Mouse (Mus musculus) C2C12 (cell line): ENCODE data around the gene Foxm1.

ENCODE experiments used
- CEBPB ChIP-seq: IDR thresholded peaks from one replicate; pipeline ENCODE4 v1.6.1; 2011; ENCODE audit warnings: low read depth, mild to moderate bottlenecking, control low read depth, moderate library complexity
- CTCF ChIP-seq: IDR thresholded peaks from one replicate; pipeline ENCODE4 v1.5.1; 2011; ENCODE audit not compliant: control insufficient read depth, insufficient read depth, insufficient read length
- MAX ChIP-seq: IDR thresholded peaks from one replicate; pipeline ENCODE4 v1.6.1; 2011; ENCODE audit warnings: mild to moderate bottlenecking, control low read depth
- MYOD1 ChIP-seq: IDR thresholded peaks from one replicate; pipeline ENCODE4 v1.6.1; 2011; ENCODE audit warnings: low read depth; ENCODE audit not compliant: control insufficient read depth, insufficient read length
- MYOG ChIP-seq: IDR thresholded peaks from one replicate; pipeline ENCODE4 v1.6.1; 2011; ENCODE audit not compliant: control insufficient read depth, insufficient read length; ENCODE audit errors: extremely low read depth

DNA sequence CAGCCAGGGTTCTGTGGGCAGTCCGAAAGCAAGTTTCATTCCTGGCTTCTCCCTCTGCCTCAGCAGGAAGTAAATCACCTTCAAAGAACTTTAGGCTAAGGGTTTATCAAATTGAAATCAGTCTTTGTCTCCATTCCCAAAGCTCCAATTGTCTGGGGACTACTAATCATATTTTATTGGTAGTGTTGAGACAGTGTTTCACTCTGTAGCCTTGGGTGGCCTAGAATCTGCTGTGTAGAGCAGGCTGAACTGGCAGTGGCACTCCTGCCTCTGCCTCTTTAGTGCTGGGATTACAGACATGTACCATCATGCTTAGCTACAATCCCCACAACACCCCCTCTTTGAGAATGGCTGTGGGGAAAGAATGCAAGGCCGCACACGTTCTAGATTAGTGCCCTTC, 58.7 kb downstream of the Foxm1 start:
- no peak for TF ChIP-seq CTCF
- TF ChIP-seq MYOD1: no peak
- no peak for TF ChIP-seq CEBPB
- no peak for TF ChIP-seq MAX
- no peak for TF ChIP-seq MYOG
